Mouse (Mus musculus): ENCODE results near the gene Cryz.

GRCm38 (mm10) chr3:154663545-154663944, 67.0 kb downstream of the Cryz start, which contains the start of gene Erich3:
- TF ChIP-seq CTCF (IDR thresholded peaks at IDR 0.05; ENCODE audit: extremely low read depth, insufficient read depth, low read length) (no peak), POLR2A (IDR thresholded peaks at IDR 0.05; ENCODE audit: extremely low read depth, insufficient read depth, low read length) (no peak)
